Mouse (Mus musculus) myocyte (in vitro differentiated cells): ENCODE results near the gene Tespa1. TPM values are rescaled to one million over a fixed set of nuclear protein-coding genes. Genes with fewer than 3 reads are reported as not detected.
"Not testable (repeated sequence)": the region's sequence is repeated elsewhere in the genome, so short reads cannot be mapped to it uniquely, and the experiment has no call there.

Experiments used
- H3K27me3 ChIP-seq: one replicate; pipeline ENCODE4 v1.6.1; 2011; ENCODE audit not compliant: control insufficient read depth, insufficient read depth, insufficient read length
- H3K36me3 ChIP-seq: one replicate; pipeline ENCODE4 v1.6.1; 2011; ENCODE audit not compliant: control insufficient read depth, insufficient read depth
- H3K4me2 ChIP-seq: one replicate; pipeline ENCODE4 v1.6.1; 2011; ENCODE audit warnings: low read depth, control low read depth
- H3K4me3 ChIP-seq: one replicate; pipeline ENCODE4 v1.5.1; 2011; ENCODE audit warnings: mild to moderate bottlenecking, control low read depth, moderate library complexity
- H3K79me2 ChIP-seq: one replicate; pipeline ENCODE4 v1.6.1; 2011; ENCODE audit not compliant: control insufficient read depth, insufficient read depth
- H3ac ChIP-seq: one replicate; pipeline ENCODE4 v1.6.1; 2011; ENCODE audit not compliant: control insufficient read depth, insufficient read length
- CEBPB ChIP-seq: IDR thresholded peaks from 2 replicates; pipeline ENCODE4 v1.6.1; 2011; ENCODE audit warnings: mild to moderate bottlenecking, moderate library complexity; ENCODE audit not compliant: poor library complexity, insufficient read depth, severe bottlenecking
- E2F4 ChIP-seq: IDR thresholded peaks from one replicate; pipeline ENCODE4 v1.6.1; 2011; ENCODE audit warnings: mild to moderate bottlenecking, control low read depth, moderate library complexity; ENCODE audit not compliant: insufficient read depth
- MAX ChIP-seq: IDR thresholded peaks from one replicate; pipeline ENCODE4 v1.6.1; 2011; ENCODE audit warnings: low read depth, mild to moderate bottlenecking, control low read depth
- MYOD1 ChIP-seq, 3 experiments: IDR thresholded peaks; one replicate each; pipeline ENCODE4 v1.6.1; 2011; ENCODE audit warnings: control low read depth in 2 of 3, low read depth in 2 of 3, mild to moderate bottlenecking in 2 of 3, moderate library complexity in 1 of 3; ENCODE audit not compliant: insufficient read length in 2 of 3, control insufficient read depth in 1 of 3
- MYOG ChIP-seq, 3 experiments: IDR thresholded peaks; one replicate each; pipeline ENCODE4 v1.6.1; 2011; ENCODE audit warnings: control low read depth in 2 of 3, low read depth in 2 of 3, mild to moderate bottlenecking in 2 of 3; ENCODE audit not compliant: insufficient read length in 2 of 3, control insufficient read depth in 1 of 3, insufficient read depth in 1 of 3
- POLR2A ChIP-seq: IDR thresholded peaks from one replicate; pipeline ENCODE4 v1.6.1; 2011; ENCODE audit warnings: low read depth, mild to moderate bottlenecking, control low read depth, moderate library complexity; ENCODE audit not compliant: insufficient read length
- POLR2AphosphoS2 ChIP-seq: IDR thresholded peaks from one replicate; pipeline ENCODE4 v1.6.1; 2011; ENCODE audit warnings: low read depth, control low read depth; ENCODE audit not compliant: insufficient read length
- REST ChIP-seq: IDR thresholded peaks from one replicate; pipeline ENCODE4 v1.6.1; 2011; ENCODE audit warnings: mild to moderate bottlenecking, control low read depth, moderate library complexity; ENCODE audit not compliant: insufficient read depth, insufficient read length
- SRF ChIP-seq: IDR thresholded peaks from one replicate; pipeline ENCODE4 v1.6.1; 2011; ENCODE audit warnings: low read depth; ENCODE audit not compliant: control insufficient read depth, insufficient read length
- TCF12 ChIP-seq: IDR thresholded peaks from one replicate; pipeline ENCODE4 v1.6.1; 2011; ENCODE audit warnings: mild to moderate bottlenecking, control low read depth; ENCODE audit not compliant: poor library complexity, insufficient read depth, severe bottlenecking
- TCF3 ChIP-seq: IDR thresholded peaks from one replicate; pipeline ENCODE4 v1.6.1; 2011; ENCODE audit warnings: low read depth, control low read depth; ENCODE audit not compliant: insufficient read length
- USF1 ChIP-seq: IDR thresholded peaks from one replicate; pipeline ENCODE4 v1.6.1; 2011; ENCODE audit warnings: low read depth, mild to moderate bottlenecking, control low read depth, moderate library complexity
- polyA plus RNA-seq: library from polyadenylated mRNA; unstranded; fragments of >200 nt; fragmentation: generic; extraction: Trizol; gene quantifications from one replicate; pipeline ENCODE4 v1.2.1, GENCODE M21; 2012; ENCODE audit warnings: missing spikeins

Tespa1 gene
- polyA plus RNA-seq, 1 experiment: not detected

DNA sequence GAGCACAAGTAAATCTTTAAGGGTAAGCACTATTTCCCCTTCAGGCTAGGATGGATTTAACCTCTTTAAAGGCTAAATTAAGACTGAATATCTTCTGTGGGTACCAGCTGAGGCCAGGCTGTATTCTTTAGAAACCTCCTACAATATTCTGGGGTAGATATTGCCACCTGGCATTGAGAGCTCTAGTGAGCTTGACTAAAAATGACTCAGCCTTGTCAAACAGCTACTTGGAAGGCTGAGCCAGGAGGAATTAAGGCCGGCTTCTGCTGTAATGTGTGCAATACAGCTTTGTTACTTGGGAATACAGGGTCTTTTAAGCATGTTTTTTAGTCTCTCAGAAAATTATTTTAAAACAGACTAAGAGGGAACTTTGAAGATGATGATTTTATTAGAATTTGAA is 35.5 kb upstream of the Tespa1 start:
- Histone ChIP-seq H3K4me2 (no peak overlapping the region), H3ac (no peak overlapping the region), H3K27me3 (no peaks in the 10 kb centered on the region), H3K79me2 (no peaks in the 10 kb centered on the region), H3K36me3 (no peaks in the 10 kb centered on the region), H3K4me3 (no peak overlapping the region)
- TF ChIP-seq MYOD1 (IDR thresholded peaks at IDR 0.05; ENCODE audit: control insufficient read depth in 1 of 3, insufficient read length in 2 of 3, low read depth in 2 of 3) (no peak), MAX (no peak), CEBPB (no peak)

DNA sequence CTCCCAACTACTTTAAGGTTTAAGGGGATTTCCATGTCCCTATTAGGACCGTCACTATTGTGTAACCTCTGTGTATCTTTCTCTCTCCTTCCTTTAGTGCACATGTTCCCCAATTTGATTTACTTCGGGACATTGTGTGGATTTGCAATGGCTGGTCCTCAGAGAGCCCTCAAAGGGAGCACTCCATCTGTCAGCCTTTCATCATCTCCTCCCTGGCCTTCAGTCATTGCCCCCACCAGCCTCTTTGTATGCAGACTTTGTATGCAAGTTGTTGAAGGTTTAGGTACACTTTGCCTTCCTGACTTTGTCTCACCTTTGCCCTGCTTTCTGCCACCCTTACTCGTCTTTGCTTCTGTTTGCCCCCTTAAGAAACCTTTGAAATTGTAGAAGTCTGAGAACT is 34.7 kb upstream of the Tespa1 start:
- Histone ChIP-seq H3K27me3 (no peaks in the 10 kb centered on the region), H3ac (no peak overlapping the region), H3K4me3 (no peak overlapping the region), H3K79me2 (no peaks in the 10 kb centered on the region), H3K36me3 (no peaks in the 10 kb centered on the region), H3K4me2 (no peak overlapping the region)
- TF ChIP-seq TCF3: no peak
- TF ChIP-seq E2F4: no peak
- TF ChIP-seq REST: no peak
- no peak for TF ChIP-seq TCF12
- TF ChIP-seq MYOD1 (IDR thresholded peaks at IDR 0.05; ENCODE audit: control insufficient read depth in 1 of 3, insufficient read length in 2 of 3, low read depth in 2 of 3): no peak
- no peak for TF ChIP-seq POLR2AphosphoS2

DNA sequence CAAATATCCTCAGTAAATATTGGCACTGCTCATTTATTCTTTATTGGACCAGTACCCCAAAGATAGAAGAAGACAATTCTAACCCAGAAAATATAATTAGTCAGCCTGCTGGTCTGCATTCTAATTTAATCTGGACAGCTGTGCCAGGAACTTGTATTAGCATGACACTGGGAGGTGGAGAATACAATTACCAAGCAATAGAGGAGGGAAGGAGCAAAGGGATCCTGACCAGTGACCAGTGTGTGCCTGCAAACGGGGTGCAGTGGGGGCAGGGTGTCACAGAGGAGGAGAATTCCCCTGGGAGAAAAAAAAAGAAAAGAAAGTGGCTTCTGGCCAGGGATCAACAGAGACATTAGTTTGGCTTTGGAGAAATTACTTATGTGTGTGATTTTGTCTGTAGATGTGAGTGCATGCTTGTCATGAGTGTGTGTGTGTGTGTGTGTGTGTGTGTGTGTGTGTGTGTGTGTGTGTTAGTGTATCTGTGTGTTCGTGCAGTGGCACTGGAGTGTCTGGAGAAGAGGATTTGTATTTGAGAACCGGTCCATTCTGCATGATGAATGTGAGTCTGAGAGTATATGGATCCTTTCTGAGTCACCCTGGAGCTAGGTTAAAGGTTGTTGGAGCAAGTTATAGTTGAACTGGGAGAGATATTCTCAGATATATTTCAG is 28.8 kb upstream of the Tespa1 start:
- Histone ChIP-seq H3K4me2 (no peak overlapping the region), H3K4me3 (no peak overlapping the region), H3K79me2 (no peaks in the 10 kb centered on the region), H3ac (no peak overlapping the region), H3K27me3 (no peaks in the 10 kb centered on the region), H3K36me3 (no peaks in the 10 kb centered on the region)
- TF ChIP-seq POLR2AphosphoS2 (no peak), TCF3 (no peak), SRF (no peak), USF1 (no peak), MAX (no peak), MYOD1 (IDR thresholded peaks at IDR 0.05; ENCODE audit: control insufficient read depth in 1 of 3, insufficient read length in 2 of 3, low read depth in 2 of 3) (no peak), MYOG (IDR thresholded peaks at IDR 0.05; ENCODE audit: control insufficient read depth in 1 of 3, insufficient read depth in 1 of 3, insufficient read length in 2 of 3, low read depth in 2 of 3) (no peak), TCF12 (no peak), CEBPB (no peak), E2F4 (no peak), POLR2A (no peak), REST (no peak)

DNA sequence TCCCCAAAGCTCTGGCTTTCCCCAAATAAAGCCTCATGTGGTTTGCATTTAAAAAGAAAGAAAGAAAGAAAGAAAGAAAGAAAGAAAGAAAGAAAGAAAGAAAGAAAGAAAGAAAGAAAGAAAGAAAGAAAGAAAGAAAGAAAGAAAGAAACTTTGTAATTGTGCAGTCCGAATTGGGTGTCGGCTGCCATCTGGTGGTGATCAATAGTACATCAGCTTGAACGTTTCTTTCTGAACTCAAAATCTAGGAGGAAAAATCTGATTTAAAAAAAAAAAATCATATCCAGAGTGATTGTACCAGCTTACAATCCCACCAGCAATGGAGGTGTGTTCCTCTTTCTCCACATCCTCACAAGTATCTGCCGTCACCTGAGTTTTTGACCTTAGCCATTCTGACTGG is 23.9 kb upstream of the Tespa1 start:
- not testable (repeated sequence) for H3K27me3 ChIP-seq, H3K4me3 ChIP-seq, H3K79me2 ChIP-seq, H3K4me2 ChIP-seq, H3K36me3 ChIP-seq, H3ac ChIP-seq

DNA sequence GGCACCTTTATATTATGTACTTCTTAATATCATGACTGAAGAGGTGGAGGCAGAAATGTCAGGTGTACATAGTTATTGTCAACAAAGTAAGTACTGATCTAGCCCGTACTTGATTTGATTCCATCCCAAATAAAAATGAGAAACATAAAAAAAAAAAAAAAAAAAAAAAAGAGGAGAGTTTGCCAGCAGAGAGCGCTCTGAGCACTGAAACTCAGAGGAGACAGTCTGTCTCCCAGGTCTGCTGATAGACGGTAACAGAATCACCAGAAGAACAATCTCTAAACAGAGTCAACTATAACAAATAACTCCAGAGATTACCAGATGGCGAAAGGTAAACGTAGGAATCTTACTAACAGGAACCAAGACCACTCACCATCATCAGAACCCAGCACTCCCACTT is 18.5 kb upstream of the Tespa1 start:
- H3ac ChIP-seq, H3K4me2 ChIP-seq, H3K4me3 ChIP-seq, H3K36me3 ChIP-seq, H3K27me3 ChIP-seq, H3K79me2 ChIP-seq: not testable (repeated sequence)

DNA sequence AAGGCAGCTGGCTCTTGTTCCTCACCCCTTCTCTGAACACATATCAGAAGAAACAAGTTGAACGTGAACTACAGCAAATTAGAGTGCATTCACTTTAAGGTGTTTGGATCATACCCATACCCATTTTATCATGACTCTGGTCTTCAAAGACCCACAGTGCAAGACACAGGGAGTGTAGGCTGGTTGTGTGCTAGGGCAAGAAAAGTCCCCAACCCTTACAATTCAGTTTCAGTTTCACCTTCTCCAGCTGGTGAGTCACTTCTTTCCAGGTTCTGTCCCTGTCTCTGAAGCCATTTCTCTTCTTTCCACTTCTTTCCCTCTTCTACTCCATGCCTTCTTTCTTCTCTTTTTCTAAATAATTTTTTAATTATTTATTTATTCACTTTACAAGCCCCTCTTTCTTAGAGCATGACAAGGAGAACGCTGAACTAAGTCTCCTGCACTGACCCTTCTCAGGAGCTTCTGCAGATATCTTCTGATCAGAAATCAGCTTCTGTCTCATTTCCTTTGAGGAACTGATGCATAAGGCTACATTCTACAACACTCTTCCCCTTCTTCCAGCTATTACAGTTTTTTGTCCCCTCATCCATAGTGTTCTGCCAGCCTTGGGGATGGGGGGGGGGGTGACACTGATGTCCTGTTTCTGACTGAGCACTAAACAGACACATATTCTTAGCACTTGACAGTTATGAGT is 11.0 kb upstream of the Tespa1 start:
- no peak overlapping the region for H3K4me3 ChIP-seq
- H3K79me2 ChIP-seq: no peaks in the 10 kb centered on the region
- H3K4me2 ChIP-seq: peak overlapping the region; percentile 16
- no peak overlapping the region for H3ac ChIP-seq
- no peaks in the 10 kb centered on the region for H3K27me3 ChIP-seq
- no peaks in the 10 kb centered on the region for H3K36me3 ChIP-seq
- TF ChIP-seq USF1 (no peak), MAX (no peak), POLR2AphosphoS2 (no peak), E2F4 (no peak), TCF12 (no peak), POLR2A (no peak), REST (no peak), CEBPB (no peak), SRF (no peak), TCF3 (no peak), MYOD1 (IDR thresholded peaks at IDR 0.05; ENCODE audit: control insufficient read depth in 1 of 3, insufficient read length in 2 of 3, low read depth in 2 of 3) (no peak), MYOG (IDR thresholded peaks at IDR 0.05; ENCODE audit: control insufficient read depth in 1 of 3, insufficient read depth in 1 of 3, insufficient read length in 2 of 3, low read depth in 2 of 3) (no peak)
